27 mouse cellular contexts compared by ENCODE assay signal in genomic region chr10:108299828-108300227, GRCm38 (mm10). TPM values are rescaled to one million over a fixed set of nuclear protein-coding genes. Genes with fewer than 3 reads are reported as not detected.
DNase-seq lines count a peak whose midpoint lies in the region; ATAC-seq and TF ChIP-seq lines count a peak whose summit lies in the region.
"Had no signal": no experiment of that assay in that cellular context is flagged by ENCODE, and none has a peak within 500 bp of the region (broad histone marks: within the 10 kb centered on the region; RNA-seq: fewer than 3 reads in every experiment).

No protein-coding gene starts in this region.

- H3K27me3 ChIP-seq in stomach, embryonic 15.5 days (replicated peaks) = no peaks in the 10 kb centered on the region
- H3K27me3 ChIP-seq: CH12.LX; embryonic facial prominence, embryonic 15.5 days; forebrain, embryonic 12.5 days; limb, embryonic 13.5 days; midbrain, embryonic 15.5 days; neural tube, embryonic 15.5 days; Patski had no signal

- no peak for TF ChIP-seq POLR2A in lung, adult 2 months (IDR thresholded peaks at IDR 0.05; ENCODE audit: borderline replicate concordance, extremely low read depth, low read depth, low read length)

- no peak for TF ChIP-seq CTCF in lung, adult 2 months (IDR thresholded peaks at IDR 0.05; ENCODE audit: insufficient read depth, low read length)

- DNase-seq in adrenal gland, adult 2 months = peak; percentile 18
- no peak for DNase-seq in adrenal gland, postnatal 25 days
- peak; percentile 4 for DNase-seq in lung, postnatal 36 days
- no peak for DNase-seq in lung, adult 2 months
- no peak for DNase-seq in urinary bladder, postnatal 10 days (ENCODE audit: low spot score)
- DNase-seq in left cerebral cortex, postnatal 10 days (ENCODE audit: extremely low spot score in 1 of 2, low spot score in 2 of 2) = no peak
- DNase-seq in layer of hippocampus, adult 11-12 months (ENCODE audit: low spot score) = no peak
- DNase-seq: cerebellum, adult 2 months; cerebellum, postnatal 14 days; forebrain, postnatal 0 days; heart, postnatal 14 days; retina, postnatal 1 day; right cerebral cortex, postnatal 14 days; thymus, adult 2 months; thymus, postnatal 4 days had no signal

- H3K9ac ChIP-seq in stomach, embryonic 15.5 days = no peak overlapping the region
- H3K9ac ChIP-seq: embryonic facial prominence, embryonic 15.5 days; forebrain, embryonic 12.5 days; forebrain, postnatal 0 days; limb, embryonic 13.5 days; midbrain, embryonic 15.5 days; neural tube, embryonic 15.5 days had no signal

- no peaks in the 10 kb centered on the region for H3K4me1 ChIP-seq in lung, adult 2 months (ENCODE audit: control insufficient read depth, insufficient read depth, low read length)
- H3K4me1 ChIP-seq in stomach, embryonic 15.5 days = no peaks in the 10 kb centered on the region
- H3K4me1 ChIP-seq: embryonic facial prominence, embryonic 10.5 days; embryonic facial prominence, embryonic 15.5 days; forebrain, embryonic 12.5 days; limb, embryonic 13.5 days; midbrain, embryonic 15.5 days had no signal

- H3K9me3 ChIP-seq in stomach, embryonic 15.5 days = no peaks in the 10 kb centered on the region
- H3K9me3 ChIP-seq: embryonic facial prominence, embryonic 10.5 days; embryonic facial prominence, embryonic 15.5 days; forebrain, embryonic 12.5 days; limb, embryonic 13.5 days; midbrain, embryonic 15.5 days; neural tube, embryonic 15.5 days had no signal

- no peak overlapping the region for H3K4me2 ChIP-seq in stomach, embryonic 15.5 days
- H3K4me2 ChIP-seq: embryonic facial prominence, embryonic 15.5 days; forebrain, embryonic 12.5 days; limb, embryonic 13.5 days; liver, embryonic 11.5 days; midbrain, embryonic 15.5 days; neural tube, embryonic 15.5 days had no signal

- H3K4me3 ChIP-seq in lung, adult 2 months (replicated peaks; ENCODE audit: extremely low read depth, low read depth, low read length) = no peak overlapping the region
- H3K4me3 ChIP-seq in stomach, embryonic 15.5 days (replicated peaks) = no peak overlapping the region
- H3K4me3 ChIP-seq: embryonic facial prominence, embryonic 10.5 days; embryonic facial prominence, embryonic 15.5 days; forebrain, embryonic 12.5 days; limb, embryonic 13.5 days; midbrain, embryonic 15.5 days; neural tube, embryonic 15.5 days had no signal

- WGBS in lung, adult 2 months = 58% methylated on average over 11 of the region's 11 CpGs
- WGBS in stomach, embryonic 15.5 days = 54% methylated on average over 11 of the region's 11 CpGs

- ATAC-seq in stomach, embryonic 15.5 days (ENCODE audit: insufficient read depth, low FRiP score, low read depth) = 0 out of 2 replicates have a peak, but pooled peaks have one; percentile 41
- ATAC-seq: forebrain, postnatal 0 days; hindbrain, embryonic 16.5 days; midbrain, embryonic 15.5 days; Patski had no signal

- no peaks in the 10 kb centered on the region for H3K36me3 ChIP-seq in stomach, embryonic 15.5 days
- H3K36me3 ChIP-seq: embryonic facial prominence, embryonic 10.5 days; embryonic facial prominence, embryonic 15.5 days; forebrain, embryonic 12.5 days; limb, embryonic 13.5 days; midbrain, embryonic 15.5 days; neural tube, embryonic 15.5 days had no signal

- H3K27ac ChIP-seq in stomach, embryonic 15.5 days = no peak overlapping the region
- H3K27ac ChIP-seq: embryonic facial prominence, embryonic 10.5 days; embryonic facial prominence, embryonic 15.5 days; forebrain, embryonic 12.5 days; kidney, postnatal 0 days; limb, embryonic 13.5 days; midbrain, embryonic 15.5 days; neural tube, embryonic 15.5 days had no signal

- intact Hi-C loops in left cerebral cortex, postnatal 10 days (cut with DNase I) = loop anchor here (2.0 kb wide), 1 partner anchor 137 kb away; no protein-coding TSS in a partner anchor

RNA-seq across cellular contexts. Expression of gene Pawr, which starts 32.1 kb away (rescaled TPM):
- total RNA-seq in adrenal gland, adult 2 months (2021) = 10 to 100 TPM; 11.5 to 11.9 TPM
- polyA plus RNA-seq in adrenal gland, adult 2 months (2012; rRNA removed) = 10.0 and 14.5 TPM in 2 replicates
- total RNA-seq in adrenal gland, postnatal 25 days (2021) = 11.7 and 12.3 TPM in 2 replicates
- 12.9 and 23.8 TPM in 2 replicates for polyA plus RNA-seq in lung, adult 2 months (2012; rRNA removed)
- 15.0 and 15.2 TPM in 2 replicates for polyA plus RNA-seq in stomach, embryonic 15.5 days (2015; fragmentation: Nextera tagmentation; extraction: Ambion mirVana)
- total RNA-seq in left cerebral cortex, postnatal 10 days (2021) = 1 to 10 TPM; 1.8 to 2.5 TPM
- total RNA-seq: CH12.LX had no signal

Comparison
In these comparisons a context has a peak if more than half of its experiments do, and no peak if none do; other contexts are left out.
1. DNase-seq: peak in adrenal gland, adult 2 months (single experiment) and lung, postnatal 36 days (single experiment); none in adrenal gland, postnatal 25 days (single experiment), lung, adult 2 months (single experiment), urinary bladder, postnatal 10 days (single experiment), left cerebral cortex, postnatal 10 days (0 of 2) and layer of hippocampus, adult 11-12 months (single experiment).